Mouse (Mus musculus) cortical plate, adult 2 months (tissue): ENCODE data around the gene Dlg2.

ENCODE experiments used
- CTCF ChIP-seq: fragments of 200-500 bp; IDR thresholded peaks from 2 replicates; pipeline ENCODE4 v1.5.1; 2011; ENCODE audit warnings: mild to moderate bottlenecking, control low read depth, low read length; ENCODE audit not compliant: insufficient read depth; ENCODE audit errors: extremely low read depth
- POLR2A ChIP-seq: fragments of 200-500 bp; IDR thresholded peaks from 2 replicates; pipeline ENCODE4 v1.6.1; 2011; ENCODE audit warnings: mild to moderate bottlenecking, low read length, control low read depth; ENCODE audit not compliant: insufficient read depth; ENCODE audit errors: extremely low read depth

DNA sequence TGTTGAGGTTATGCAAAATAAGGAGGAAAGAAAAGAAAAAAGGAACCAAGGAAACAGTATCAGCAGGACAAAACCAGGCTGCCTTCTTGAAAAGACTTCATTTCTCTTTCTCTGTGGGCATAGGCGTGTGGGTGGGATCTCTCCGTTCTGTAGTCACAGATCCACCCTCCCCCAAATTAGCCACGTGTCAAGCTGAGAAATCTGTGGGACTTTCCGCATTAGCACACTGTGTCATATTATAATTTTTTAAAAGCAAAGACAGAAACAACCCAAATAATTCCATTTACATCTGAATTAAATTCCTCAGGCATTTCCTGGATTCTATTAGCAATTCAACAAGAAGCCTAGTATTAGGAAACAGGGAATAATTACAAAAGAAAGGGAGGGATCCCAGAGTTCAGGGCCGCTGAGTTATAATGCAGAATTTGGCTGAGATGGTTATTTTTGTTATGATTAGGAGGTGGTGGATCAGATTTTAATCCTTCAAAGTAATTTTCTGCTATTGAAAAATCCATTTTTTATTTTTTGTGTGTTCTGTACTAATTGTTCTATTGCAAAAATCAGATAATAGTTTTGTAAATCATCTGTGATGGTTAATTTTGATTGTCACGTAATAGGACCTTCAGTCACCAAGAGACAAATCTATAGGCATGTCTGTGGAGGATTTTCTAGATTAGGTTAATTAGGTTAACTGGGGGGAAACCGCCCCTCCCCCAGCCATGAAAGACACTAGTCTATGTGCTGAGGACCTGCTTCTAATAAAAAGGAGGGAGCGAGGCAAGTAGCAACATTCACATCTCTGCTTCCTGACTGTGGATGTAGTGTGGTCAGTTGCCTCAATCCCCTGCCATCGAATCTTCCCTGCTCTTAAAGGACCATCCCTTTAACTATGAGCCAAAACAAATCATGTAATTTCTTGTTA lies 63.3 kb downstream of the Dlg2 start:
- TF ChIP-seq POLR2A: no peak
- TF ChIP-seq CTCF: no peak
